Mouse (Mus musculus): ENCODE measurements around the gene Nipsnap2. TPM values are rescaled to one million over a fixed set of nuclear protein-coding genes. Genes with fewer than 3 reads are reported as not detected.

Nipsnap2 gene
- polyA plus RNA-seq, 1 experiment from 2014 or later, result 101 TPM

DNA sequence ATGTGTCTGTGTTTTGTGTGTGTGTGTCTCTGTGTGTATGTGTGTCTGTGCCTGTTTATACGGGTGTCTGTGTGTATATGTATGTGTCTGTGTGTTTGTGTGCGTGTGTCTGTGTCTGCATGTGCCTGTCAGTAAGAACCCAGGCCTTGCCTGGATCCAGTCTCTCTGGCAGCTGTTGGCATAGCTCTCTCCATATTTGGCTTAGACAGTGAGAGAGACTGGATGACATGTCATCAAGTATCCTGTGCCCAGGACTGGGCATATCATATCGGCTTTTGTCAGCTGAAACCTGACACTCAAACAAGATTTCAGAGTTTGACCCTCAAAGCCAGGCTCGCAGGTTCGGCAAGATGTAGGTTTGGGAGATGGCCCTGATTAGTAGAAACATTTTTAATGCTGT, 6.2 kb downstream of the Nipsnap2 start:
- WGBS, result 52% methylated on average over 5 of the region's 5 CpGs
- Histone ChIP-seq H3K27me3 (replicated peaks; ENCODE audit: control insufficient read depth, insufficient read depth, low read length) (no peaks in the 10 kb centered on the region), H3K9ac (ENCODE audit: low read length) (no peak overlapping the region), H3K4me2 (ENCODE audit: low read length) (no peak overlapping the region), H3K4me3 (ENCODE audit: low read depth, low read length) (no peak overlapping the region), H3K9me3 (ENCODE audit: control insufficient read depth, low read length) (no peaks in the 10 kb centered on the region), H3K4me1 (replicated peaks; ENCODE audit: control insufficient read depth, insufficient read depth, low read length) (peaks cover 29% of the 10 kb centered on the region), H3K36me3 (ENCODE audit: control insufficient read depth, insufficient read depth, low read length) (no peaks in the 10 kb centered on the region), H3K27ac (ENCODE audit: low read depth) (no peak overlapping the region)
- ATAC-seq (replicated peaks; ENCODE audit: low FRiP score, low TSS enrichment, low read depth), result no peak
- DNase-seq (ENCODE audit: low spot score), result no peak

DNA sequence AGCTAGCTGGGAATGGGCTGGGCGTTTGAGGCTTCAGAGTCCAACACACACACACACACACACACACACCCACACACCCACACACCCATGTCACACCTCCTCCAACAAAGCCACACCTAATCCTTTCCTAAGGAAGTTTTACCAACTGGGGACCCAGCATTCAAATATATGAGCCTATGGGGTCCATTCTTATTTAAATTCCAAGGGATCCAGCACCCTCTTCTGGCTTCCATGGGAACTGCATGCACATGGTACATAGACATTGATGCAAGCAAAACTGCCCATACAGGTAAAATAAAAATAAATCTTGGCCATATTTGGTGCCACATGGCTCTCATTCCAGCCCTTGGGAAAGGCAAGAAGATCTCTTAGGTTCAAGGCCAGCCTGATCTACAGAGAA, 16.1 kb downstream of the Nipsnap2 start:
- no peak overlapping the region for H3K4me3 ChIP-seq (ENCODE audit: low read depth, low read length)
- 100% methylated on average over 1 of the region's 1 CpGs for WGBS
- peaks cover 30% of the 10 kb centered on the region for H3K36me3 ChIP-seq (ENCODE audit: control insufficient read depth, insufficient read depth, low read length)
- H3K4me2 ChIP-seq (ENCODE audit: low read length), result no peak overlapping the region
- H3K27me3 ChIP-seq (replicated peaks; ENCODE audit: control insufficient read depth, insufficient read depth, low read length), result no peaks in the 10 kb centered on the region
- H3K27ac ChIP-seq (ENCODE audit: low read depth), result no peak overlapping the region
- no peaks in the 10 kb centered on the region for H3K4me1 ChIP-seq (replicated peaks; ENCODE audit: control insufficient read depth, insufficient read depth, low read length)
- H3K9me3 ChIP-seq (ENCODE audit: control insufficient read depth, low read length), result no peaks in the 10 kb centered on the region
- DNase-seq (ENCODE audit: low spot score), result no peak
- no peak overlapping the region for H3K9ac ChIP-seq (ENCODE audit: low read length)
- ATAC-seq (replicated peaks; ENCODE audit: low FRiP score, low TSS enrichment, low read depth), result no peak

DNA sequence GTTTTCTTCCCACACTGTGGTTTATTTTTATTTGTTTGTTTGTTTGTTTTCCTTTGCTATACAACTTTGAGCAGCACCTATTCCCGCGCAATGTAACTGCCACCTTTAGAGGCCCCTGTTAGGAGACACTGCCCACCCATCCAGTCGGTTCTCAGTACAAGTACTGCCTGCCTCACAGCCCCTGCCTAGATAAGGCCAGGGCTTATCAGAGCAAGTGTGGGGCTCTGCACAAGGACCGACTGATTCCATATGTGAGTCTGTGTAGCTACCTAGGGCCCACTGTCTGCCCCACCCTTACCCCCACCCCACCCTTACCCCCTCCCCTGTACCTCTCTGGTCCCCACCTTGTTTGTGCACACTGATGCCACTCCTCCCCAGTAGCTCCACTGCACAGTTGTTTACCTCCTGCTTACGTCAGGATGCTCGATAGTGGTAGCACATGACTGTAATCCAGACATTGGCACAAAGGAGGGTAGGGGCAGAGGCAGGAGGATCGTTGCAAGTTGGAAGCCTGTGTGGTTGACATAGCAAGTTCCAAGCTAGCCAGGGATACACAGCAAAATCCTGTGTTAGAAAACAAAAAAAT, 18.1 kb downstream of the Nipsnap2 start:
- no peak for DNase-seq (ENCODE audit: low spot score)
- H3K9ac ChIP-seq (ENCODE audit: low read length), result no peak overlapping the region
- no peak overlapping the region for H3K4me3 ChIP-seq (ENCODE audit: low read depth, low read length)
- ATAC-seq (replicated peaks; ENCODE audit: low FRiP score, low TSS enrichment, low read depth), result peak; percentile 79
- H3K4me1 ChIP-seq (replicated peaks; ENCODE audit: control insufficient read depth, insufficient read depth, low read length), result no peaks in the 10 kb centered on the region
- H3K4me2 ChIP-seq (ENCODE audit: low read length), result no peak overlapping the region
- peaks cover 48% of the 10 kb centered on the region for H3K36me3 ChIP-seq (ENCODE audit: control insufficient read depth, insufficient read depth, low read length)
- H3K9me3 ChIP-seq (ENCODE audit: control insufficient read depth, low read length), result no peaks in the 10 kb centered on the region
- WGBS, result 68% methylated on average over 7 of the region's 7 CpGs
- no peaks in the 10 kb centered on the region for H3K27me3 ChIP-seq (replicated peaks; ENCODE audit: control insufficient read depth, insufficient read depth, low read length)
- no peak overlapping the region for H3K27ac ChIP-seq (ENCODE audit: low read depth)

DNA sequence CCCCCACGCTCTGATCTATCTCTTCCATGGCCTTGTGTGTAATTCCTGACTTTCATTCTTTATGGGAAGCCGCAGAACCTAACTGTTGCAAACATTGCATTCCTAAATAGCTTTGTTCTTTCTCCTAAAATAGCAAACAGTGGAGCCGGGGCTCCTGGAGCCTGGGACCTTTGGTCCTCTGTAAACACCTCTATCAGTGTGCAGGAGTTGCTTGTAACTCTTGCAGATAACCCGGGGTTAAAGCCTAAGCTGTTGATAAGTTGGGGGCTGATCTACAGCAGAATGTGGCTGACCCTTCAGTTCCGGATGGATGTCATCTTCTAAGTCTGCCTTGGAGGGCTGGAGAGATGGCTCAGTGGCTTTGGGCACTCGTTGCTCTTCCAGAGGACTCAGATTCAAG, 19.2 kb downstream of the Nipsnap2 start:
- Histone ChIP-seq H3K4me3 (ENCODE audit: low read depth, low read length) (no peak overlapping the region), H3K4me2 (ENCODE audit: low read length) (no peak overlapping the region), H3K36me3 (ENCODE audit: control insufficient read depth, insufficient read depth, low read length) (peaks cover 57% of the 10 kb centered on the region), H3K9me3 (ENCODE audit: control insufficient read depth, low read length) (no peaks in the 10 kb centered on the region), H3K27me3 (replicated peaks; ENCODE audit: control insufficient read depth, insufficient read depth, low read length) (no peaks in the 10 kb centered on the region), H3K9ac (ENCODE audit: low read length) (no peak overlapping the region), H3K27ac (ENCODE audit: low read depth) (no peak overlapping the region), H3K4me1 (replicated peaks; ENCODE audit: control insufficient read depth, insufficient read depth, low read length) (no peaks in the 10 kb centered on the region)
- DNase-seq (ENCODE audit: low spot score), result no peak
- 30% methylated on average over 6 of the region's 6 CpGs for WGBS
- ATAC-seq (replicated peaks; ENCODE audit: low FRiP score, low TSS enrichment, low read depth), result no peak

DNA sequence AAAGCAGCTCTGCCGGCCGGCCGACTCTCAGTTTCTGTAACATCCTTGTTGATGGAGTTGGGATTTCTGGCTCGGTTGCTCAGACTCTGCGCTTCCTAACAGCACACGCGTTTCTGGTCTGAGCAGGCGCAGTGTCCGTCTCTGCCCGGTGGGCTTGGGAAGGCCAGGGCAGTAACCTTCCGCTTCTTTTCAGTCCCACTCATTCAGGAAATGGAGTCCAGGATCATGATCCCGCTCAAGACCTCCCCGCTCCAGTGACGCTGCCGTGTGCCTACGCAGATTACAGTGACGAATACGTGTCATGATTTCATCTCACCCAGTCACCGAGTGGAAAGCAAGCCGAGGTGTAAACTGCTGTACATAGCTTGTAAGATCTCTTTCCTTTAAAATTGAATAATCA, 32.0 kb downstream of the Nipsnap2 start:
- Histone ChIP-seq H3K4me3 (ENCODE audit: low read depth, low read length) (no peak overlapping the region), H3K4me2 (ENCODE audit: low read length) (no peak overlapping the region), H3K27ac (ENCODE audit: low read depth) (no peak overlapping the region), H3K27me3 (replicated peaks; ENCODE audit: control insufficient read depth, insufficient read depth, low read length) (no peaks in the 10 kb centered on the region), H3K9me3 (ENCODE audit: control insufficient read depth, low read length) (no peaks in the 10 kb centered on the region), H3K36me3 (ENCODE audit: control insufficient read depth, insufficient read depth, low read length) (peaks cover 36% of the 10 kb centered on the region), H3K9ac (ENCODE audit: low read length) (no peak overlapping the region), H3K4me1 (replicated peaks; ENCODE audit: control insufficient read depth, insufficient read depth, low read length) (no peaks in the 10 kb centered on the region)
- DNase-seq (ENCODE audit: low spot score), result no peak
- ATAC-seq (replicated peaks; ENCODE audit: low FRiP score, low TSS enrichment, low read depth), result no peak
- 93% methylated on average over 20 of the region's 20 CpGs for WGBS

DNA sequence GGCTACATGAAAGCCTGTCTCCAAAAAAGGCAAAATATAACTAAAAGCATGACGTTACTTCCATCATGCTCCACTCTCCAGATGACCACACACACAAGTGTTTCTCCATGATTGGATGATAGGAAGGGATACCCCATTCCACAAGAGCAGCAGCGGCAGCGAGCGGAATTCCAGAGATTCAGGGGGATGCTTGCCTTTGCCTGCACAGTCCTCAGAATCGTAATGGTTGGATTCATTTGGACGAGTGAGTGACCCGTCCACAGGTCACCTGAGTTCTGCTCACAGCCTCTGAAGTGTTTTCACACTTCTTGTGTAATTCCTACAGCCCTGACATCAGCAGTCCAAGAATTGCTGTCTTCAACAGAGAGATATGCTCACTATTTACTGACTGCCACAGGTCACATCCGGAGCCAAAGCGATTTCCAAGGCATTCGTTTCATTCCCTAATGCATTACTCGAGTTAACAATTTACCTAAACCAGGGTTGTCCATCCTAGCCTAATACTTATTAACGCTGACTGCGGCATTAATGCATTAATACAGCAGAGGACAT, 35.1 kb downstream of the Nipsnap2 start:
- WGBS, result 80% methylated on average over 13 of the region's 13 CpGs
- no peak overlapping the region for H3K27ac ChIP-seq (ENCODE audit: low read depth)
- no peak overlapping the region for H3K4me3 ChIP-seq (ENCODE audit: low read depth, low read length)
- H3K4me2 ChIP-seq (ENCODE audit: low read length), result no peak overlapping the region
- H3K9ac ChIP-seq (ENCODE audit: low read length), result no peak overlapping the region
- DNase-seq (ENCODE audit: low spot score), result no peak
- H3K27me3 ChIP-seq (replicated peaks; ENCODE audit: control insufficient read depth, insufficient read depth, low read length), result no peaks in the 10 kb centered on the region
- H3K9me3 ChIP-seq (ENCODE audit: control insufficient read depth, low read length), result no peaks in the 10 kb centered on the region
- peaks cover 25% of the 10 kb centered on the region for H3K36me3 ChIP-seq (ENCODE audit: control insufficient read depth, insufficient read depth, low read length)
- no peak for ATAC-seq (replicated peaks; ENCODE audit: low FRiP score, low TSS enrichment, low read depth)
- no peaks in the 10 kb centered on the region for H3K4me1 ChIP-seq (replicated peaks; ENCODE audit: control insufficient read depth, insufficient read depth, low read length)

DNA sequence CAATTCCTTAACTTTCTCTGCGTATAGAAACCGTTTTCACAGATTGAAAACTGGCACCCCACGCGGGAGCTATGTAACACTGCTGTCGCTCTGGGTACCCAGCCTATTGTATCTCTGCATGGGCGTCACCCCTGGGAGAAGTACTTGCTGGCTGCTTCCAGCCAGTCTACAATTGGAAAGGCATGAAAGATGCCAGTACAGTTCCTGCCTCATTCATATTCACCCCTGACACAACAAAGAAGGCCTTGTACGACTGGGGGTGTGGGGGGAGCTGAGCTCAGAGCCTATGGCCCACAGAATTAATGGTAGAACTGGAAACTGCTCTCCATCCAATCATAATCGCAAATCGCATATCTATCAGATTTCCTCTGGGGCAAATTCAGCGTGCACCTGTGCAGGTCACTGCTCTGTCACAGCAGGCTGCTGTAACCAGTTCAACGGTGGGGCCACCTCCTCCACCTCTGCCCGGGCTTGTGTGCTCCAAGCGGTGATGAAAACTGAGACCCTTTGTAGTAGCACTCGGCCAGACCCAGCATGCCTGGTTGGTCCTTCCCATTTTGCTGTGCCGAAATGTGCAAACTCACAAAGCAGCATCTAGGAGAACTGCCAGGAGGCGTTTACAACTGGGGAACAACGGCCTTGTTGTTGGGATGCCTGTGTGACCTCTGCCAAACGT, 37.1 kb downstream of the Nipsnap2 start:
- H3K4me1 ChIP-seq (replicated peaks; ENCODE audit: control insufficient read depth, insufficient read depth, low read length), result no peaks in the 10 kb centered on the region
- no peak for DNase-seq (ENCODE audit: low spot score)
- WGBS, result 73% methylated on average over 18 of the region's 18 CpGs
- no peak overlapping the region for H3K9ac ChIP-seq (ENCODE audit: low read length)
- H3K27ac ChIP-seq (ENCODE audit: low read depth), result no peak overlapping the region
- H3K4me2 ChIP-seq (ENCODE audit: low read length), result no peak overlapping the region
- H3K27me3 ChIP-seq (replicated peaks; ENCODE audit: control insufficient read depth, insufficient read depth, low read length), result no peaks in the 10 kb centered on the region
- no peaks in the 10 kb centered on the region for H3K9me3 ChIP-seq (ENCODE audit: control insufficient read depth, low read length)
- ATAC-seq (replicated peaks; ENCODE audit: low FRiP score, low TSS enrichment, low read depth), result 0 out of 2 replicates have a peak, but pooled peaks have one; percentile 50
- peaks cover 18% of the 10 kb centered on the region for H3K36me3 ChIP-seq (ENCODE audit: control insufficient read depth, insufficient read depth, low read length)
- no peak overlapping the region for H3K4me3 ChIP-seq (ENCODE audit: low read depth, low read length)

DNA sequence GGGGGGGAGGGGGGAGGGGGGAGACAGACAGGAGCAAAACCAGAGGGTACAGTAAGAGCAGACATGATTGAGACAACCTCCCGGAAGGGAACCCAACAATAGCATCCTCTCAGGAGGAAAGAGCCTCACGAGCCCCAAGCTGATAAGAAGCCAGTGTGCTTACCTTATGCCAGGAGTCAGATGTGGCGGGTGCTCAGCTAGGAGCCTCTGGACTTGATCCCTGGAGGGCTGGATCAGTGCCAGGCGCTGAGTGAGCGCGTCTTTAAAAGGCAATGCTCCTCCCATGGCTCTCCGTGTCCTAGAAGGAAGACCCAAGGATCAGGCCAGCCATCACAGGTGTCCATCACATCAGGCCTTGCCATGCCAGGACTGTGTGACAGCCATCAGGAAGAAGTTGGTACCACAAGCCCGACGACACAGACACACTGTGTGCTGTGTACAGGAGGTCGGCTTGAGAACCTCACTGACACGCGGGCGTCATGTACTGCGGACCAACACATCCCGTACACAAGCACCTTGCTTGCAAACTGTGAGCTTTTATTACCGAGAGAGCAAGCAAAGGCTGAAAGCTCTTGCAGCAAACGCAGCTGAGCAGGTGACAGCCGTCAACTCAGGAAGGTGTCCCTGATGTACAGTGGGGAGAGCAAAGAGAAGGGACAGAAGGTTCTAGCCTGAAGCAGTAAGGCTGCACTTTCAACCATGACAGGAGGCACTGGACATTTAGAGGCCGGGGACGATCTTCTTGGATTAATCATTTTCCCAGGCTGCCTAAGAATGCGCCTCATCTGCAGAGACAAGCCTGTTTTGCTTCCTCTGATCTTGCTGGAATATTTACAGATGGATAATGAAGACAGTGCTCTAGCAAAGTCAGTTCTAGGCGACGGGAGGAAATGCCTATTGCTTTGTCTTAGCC, 45.8 kb downstream of the Nipsnap2 start:
- no peaks in the 10 kb centered on the region for H3K9me3 ChIP-seq (ENCODE audit: control insufficient read depth, low read length)
- H3K4me1 ChIP-seq (replicated peaks; ENCODE audit: control insufficient read depth, insufficient read depth, low read length), result no peaks in the 10 kb centered on the region
- 75% methylated on average over 23 of the region's 23 CpGs for WGBS
- no peak overlapping the region for H3K4me2 ChIP-seq (ENCODE audit: low read length)
- H3K27me3 ChIP-seq (replicated peaks; ENCODE audit: control insufficient read depth, insufficient read depth, low read length), result no peaks in the 10 kb centered on the region
- no peak overlapping the region for H3K27ac ChIP-seq (ENCODE audit: low read depth)
- ATAC-seq (replicated peaks; ENCODE audit: low FRiP score, low TSS enrichment, low read depth) (peak; percentile 34; the same call in 1 of the 2 replicates), DNase-seq (ENCODE audit: low spot score) (peak; percentile 55)
- H3K4me3 ChIP-seq (ENCODE audit: low read depth, low read length), result no peak overlapping the region
- H3K36me3 ChIP-seq (ENCODE audit: control insufficient read depth, insufficient read depth, low read length), result peaks cover 9% of the 10 kb centered on the region
- H3K9ac ChIP-seq (ENCODE audit: low read length), result no peak overlapping the region

All from intestine, embryonic 14.5 days (tissue).